Mouse (Mus musculus): ENCODE data around the gene Gm2663.

- TF ChIP-seq CTCF (IDR thresholded peaks at IDR 0.05; ENCODE audit: insufficient read depth, low read depth, low read length), result no peak
- TF ChIP-seq POLR2A (IDR thresholded peaks at IDR 0.05; ENCODE audit: insufficient read depth, low read depth, low read length), result no peak
Measured at GRCm38 (mm10) chr6:41015065-41015464, 15.8 kb upstream of the Gm2663 start.
